Mouse (Mus musculus): Measurements from ENCODE around the gene Lmo7.

Gene Lmo7

GRCm38 (mm10) chr14:101879050-101879694 is 149.4 kb downstream of the Lmo7 start:
- DNase-seq (ENCODE audit: low read depth, low spot score), result no peak

- no peak for DNase-seq (ENCODE audit: low read depth, low spot score)
Observed at GRCm38 (mm10) chr14:101882966-101883365, 153.2 kb downstream of the Lmo7 start.

GRCm38 (mm10) chr14:101883787-101884186 is 154.0 kb downstream of the Lmo7 start:
- no peak for DNase-seq (ENCODE audit: low read depth, low spot score)

- no peak for DNase-seq (ENCODE audit: low read depth, low spot score)
Observed at GRCm38 (mm10) chr14:101886320-101886719, 156.6 kb downstream of the Lmo7 start.

- DNase-seq (ENCODE audit: low read depth, low spot score), result no peak
Observed at GRCm38 (mm10) chr14:101891903-101892448, 162.2 kb downstream of the Lmo7 start.

GRCm38 (mm10) chr14:101892496-101892895 is 162.7 kb downstream of the Lmo7 start:
- DNase-seq (ENCODE audit: low read depth, low spot score), result no peak

- no peak for DNase-seq (ENCODE audit: low read depth, low spot score)
Observed at GRCm38 (mm10) chr14:101893215-101893614, 163.5 kb downstream of the Lmo7 start.

- DNase-seq (ENCODE audit: low read depth, low spot score), result no peak
Observed at GRCm38 (mm10) chr14:101898250-101898649, 168.5 kb downstream of the Lmo7 start.

- DNase-seq (ENCODE audit: low read depth, low spot score), result no peak
Observed at GRCm38 (mm10) chr14:101901496-101901895, 171.7 kb downstream of the Lmo7 start.

- DNase-seq (ENCODE audit: low read depth, low spot score), result no peak
Observed at GRCm38 (mm10) chr14:101901976-101902375, 172.2 kb downstream of the Lmo7 start.

- no peak for DNase-seq (ENCODE audit: low read depth, low spot score)
Observed at GRCm38 (mm10) chr14:101903722-101904121, 174.0 kb downstream of the Lmo7 start.

- DNase-seq (ENCODE audit: low read depth, low spot score), result no peak
Observed at GRCm38 (mm10) chr14:101911983-101912382, 182.2 kb downstream of the Lmo7 start.

- DNase-seq (ENCODE audit: low read depth, low spot score), result no peak
Observed at GRCm38 (mm10) chr14:101912392-101912791, 182.6 kb downstream of the Lmo7 start.

- DNase-seq (ENCODE audit: low read depth, low spot score), result no peak
Observed at GRCm38 (mm10) chr14:101914321-101914720, 184.6 kb downstream of the Lmo7 start.

- DNase-seq (ENCODE audit: low read depth, low spot score), result no peak
Observed at GRCm38 (mm10) chr14:101915867-101916266, 186.1 kb downstream of the Lmo7 start.

- DNase-seq (ENCODE audit: low read depth, low spot score), result no peak
Observed at GRCm38 (mm10) chr14:101918471-101918870, 188.7 kb downstream of the Lmo7 start.

- DNase-seq (ENCODE audit: low read depth, low spot score), result no peak
Observed at GRCm38 (mm10) chr14:101927646-101928244, 198.0 kb downstream of the Lmo7 start.

GRCm38 (mm10) chr14:101930576-101931447 is 201.1 kb downstream of the Lmo7 start:
- DNase-seq (ENCODE audit: low read depth, low spot score), result no peak

- DNase-seq (ENCODE audit: low read depth, low spot score), result no peak
Observed at GRCm38 (mm10) chr14:101931448-101931750, 201.6 kb downstream of the Lmo7 start.

- DNase-seq (ENCODE audit: low read depth, low spot score), result no peak
Observed at GRCm38 (mm10) chr14:101933551-101933950, 203.8 kb downstream of the Lmo7 start.

- peak; percentile 66 for DNase-seq (ENCODE audit: low read depth, low spot score)
Observed at GRCm38 (mm10) chr14:101942971-101943370, 213.2 kb downstream of the Lmo7 start.
